Mouse (Mus musculus): ENCODE results near the gene Gm47791. TPM values are rescaled to one million over a fixed set of nuclear protein-coding genes. Genes with fewer than 3 reads are reported as not detected.

Gm47791 gene
- polyA plus RNA-seq, 1 experiment from 2014 or later, result not detected

DNA sequence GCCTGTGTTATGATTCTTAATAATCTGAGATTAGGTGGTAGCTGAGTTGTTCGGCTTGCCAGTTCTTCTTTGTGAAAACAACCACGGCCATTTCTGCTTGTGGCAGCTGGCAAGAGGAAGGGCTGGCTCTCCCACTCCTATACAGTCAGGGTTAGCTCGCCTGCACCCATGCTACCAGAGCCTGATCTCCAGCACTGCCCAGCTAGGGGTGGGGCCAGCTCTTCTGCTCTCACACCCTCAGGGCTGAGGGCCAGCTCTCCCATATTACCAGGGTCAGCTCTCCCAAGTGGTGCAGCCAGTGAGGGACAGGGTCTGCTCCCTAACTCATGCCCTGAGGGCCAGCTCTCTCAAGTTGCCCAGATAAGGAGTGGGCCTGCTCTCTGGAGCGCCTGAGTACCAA lies 1.4 kb upstream of the Gm47791 start:
- no peak for ATAC-seq
- no peak overlapping the region for H3K27ac ChIP-seq (ENCODE audit: low read length)
- H3K36me3 ChIP-seq (ENCODE audit: control insufficient read depth, insufficient read depth, low read length), result no peaks in the 10 kb centered on the region
- H3K4me3 ChIP-seq (ENCODE audit: low read length), result no peak overlapping the region
- 0 out of 2 replicates have a peak, but pooled peaks cover 2% of the 10 kb centered on the region for H3K4me1 ChIP-seq (ENCODE audit: control insufficient read depth, insufficient read depth, low read length)
- 77% methylated on average over 4 of the region's 4 CpGs for WGBS
- H3K9me3 ChIP-seq (ENCODE audit: control insufficient read depth, low read length), result no peaks in the 10 kb centered on the region
- H3K4me2 ChIP-seq (ENCODE audit: low read depth, low read length), result no peak overlapping the region
- no peaks in the 10 kb centered on the region for H3K27me3 ChIP-seq (replicated peaks; ENCODE audit: control insufficient read depth, insufficient read depth, low read length)
- H3K9ac ChIP-seq (ENCODE audit: low read depth, low read length), result no peak overlapping the region

DNA sequence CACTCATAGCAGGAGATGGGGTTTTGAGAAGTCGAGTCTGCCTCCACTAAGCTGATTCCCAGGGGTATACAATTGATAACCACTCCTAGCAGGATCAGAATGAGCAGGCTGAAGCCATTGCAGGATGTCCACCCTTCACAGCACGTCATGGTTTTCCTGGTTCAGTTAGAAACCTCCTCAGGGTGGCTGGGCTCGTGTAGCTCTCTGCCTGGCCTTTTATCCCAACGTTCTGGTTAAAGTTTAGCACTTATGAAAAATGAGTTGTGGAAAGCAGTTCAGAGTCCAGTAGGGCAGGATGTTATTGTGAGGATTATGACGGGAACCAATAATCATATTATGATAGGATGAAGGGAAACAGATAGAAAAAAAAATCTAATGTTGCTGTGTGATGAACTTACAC lies 2.8 kb downstream of the Gm47791 start, which contains the start of gene Tm4sf20:
Gene Tm4sf20, minus strand, starts transcription at position 193 of the 400 bp plus-strand sequence.
- H3K4me2 ChIP-seq (ENCODE audit: low read depth, low read length), result peak within 1 kb of the TSS; percentile 32
- peak; percentile 61 for ATAC-seq
- no peaks in the 10 kb centered on the region for H3K36me3 ChIP-seq (ENCODE audit: control insufficient read depth, insufficient read depth, low read length)
- peak within 1 kb of the TSS; percentile 66 for H3K9ac ChIP-seq (ENCODE audit: low read depth, low read length)
- H3K27ac ChIP-seq (ENCODE audit: low read length), result peak within 1 kb of the TSS; percentile 86
- H3K4me3 ChIP-seq (ENCODE audit: low read length), result peak within 1 kb of the TSS; percentile 53
- 43% methylated on average over 5 of the region's 5 CpGs for WGBS
- 0 out of 2 replicates have a peak, but pooled peaks cover 2% of the 10 kb centered on the region for H3K4me1 ChIP-seq (ENCODE audit: control insufficient read depth, insufficient read depth, low read length)
- no peaks in the 10 kb centered on the region for H3K9me3 ChIP-seq (ENCODE audit: control insufficient read depth, low read length)
- no peaks in the 10 kb centered on the region for H3K27me3 ChIP-seq (replicated peaks; ENCODE audit: control insufficient read depth, insufficient read depth, low read length)

DNA sequence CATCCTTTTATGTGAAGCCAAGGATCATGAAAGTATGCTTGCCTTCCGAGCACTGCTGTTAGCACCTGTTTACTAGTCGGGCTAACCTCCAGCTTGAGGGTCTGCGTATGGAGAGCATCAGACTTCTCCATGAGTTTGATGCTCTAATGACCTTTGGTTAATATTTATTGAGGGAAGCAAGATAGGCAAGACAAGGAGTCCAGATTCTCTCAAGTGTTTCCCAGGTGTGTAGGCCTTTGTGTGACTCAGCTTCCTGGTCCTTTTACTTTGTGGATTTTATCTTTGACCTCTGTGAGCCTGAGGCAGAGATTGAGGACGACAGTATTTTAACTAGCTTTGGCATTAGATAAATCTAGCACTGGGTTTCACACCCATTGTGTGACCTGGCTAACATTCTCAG lies 4.4 kb downstream of the Gm47791 start:
- peak; percentile 81 for ATAC-seq
- WGBS, result 45% methylated on average over 4 of the region's 4 CpGs
- H3K9me3 ChIP-seq (ENCODE audit: control insufficient read depth, low read length), result no peaks in the 10 kb centered on the region
- peaks cover 4% of the 10 kb centered on the region; the same call in 1 of the 2 replicates for H3K36me3 ChIP-seq (ENCODE audit: control insufficient read depth, insufficient read depth, low read length)
- no peak overlapping the region; the same call in 1 of the 2 replicates for H3K9ac ChIP-seq (ENCODE audit: low read depth, low read length)
- H3K27ac ChIP-seq (ENCODE audit: low read length), result peak overlapping the region; percentile 86
- 0 out of 2 replicates have a peak, but pooled peaks cover 2% of the 10 kb centered on the region for H3K4me1 ChIP-seq (ENCODE audit: control insufficient read depth, insufficient read depth, low read length)
- peak overlapping the region; percentile 34 for H3K4me2 ChIP-seq (ENCODE audit: low read depth, low read length)
- H3K27me3 ChIP-seq (replicated peaks; ENCODE audit: control insufficient read depth, insufficient read depth, low read length), result no peaks in the 10 kb centered on the region
- H3K4me3 ChIP-seq (ENCODE audit: low read length), result peak overlapping the region; percentile 53

DNA sequence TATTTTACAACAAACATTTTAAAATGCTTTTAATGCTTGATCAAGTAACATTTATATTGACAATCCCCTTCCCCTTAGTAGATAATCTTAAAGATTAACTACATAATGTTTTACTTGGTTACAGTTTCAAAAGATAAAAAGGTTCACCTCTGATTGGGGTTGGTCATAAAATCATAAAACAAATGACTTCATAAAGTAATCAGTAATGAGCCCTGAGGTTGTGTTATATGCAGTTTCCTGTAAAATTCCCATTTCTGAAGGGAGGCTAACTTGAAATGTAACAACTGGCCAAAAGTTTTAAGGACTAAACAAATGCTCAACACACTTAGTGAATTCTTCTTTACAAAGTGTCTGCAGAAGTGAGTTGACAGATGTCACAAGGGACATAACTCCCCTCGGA lies 4.8 kb downstream of the Gm47791 start:
- 0 out of 2 replicates have a peak, but pooled peaks cover 2% of the 10 kb centered on the region for H3K4me1 ChIP-seq (ENCODE audit: control insufficient read depth, insufficient read depth, low read length)
- H3K4me3 ChIP-seq (ENCODE audit: low read length), result peak overlapping the region; percentile 53
- H3K36me3 ChIP-seq (ENCODE audit: control insufficient read depth, insufficient read depth, low read length), result peaks cover 4% of the 10 kb centered on the region; the same call in 1 of the 2 replicates
- no peaks in the 10 kb centered on the region for H3K27me3 ChIP-seq (replicated peaks; ENCODE audit: control insufficient read depth, insufficient read depth, low read length)
- peak overlapping the region; percentile 34 for H3K4me2 ChIP-seq (ENCODE audit: low read depth, low read length)
- no peaks in the 10 kb centered on the region for H3K9me3 ChIP-seq (ENCODE audit: control insufficient read depth, low read length)
- no peak overlapping the region; the same call in 1 of the 2 replicates for H3K9ac ChIP-seq (ENCODE audit: low read depth, low read length)
- WGBS, result 37% methylated on average over 1 of the region's 1 CpGs
- peak overlapping the region; percentile 86 for H3K27ac ChIP-seq (ENCODE audit: low read length)
- peak; percentile 67 for ATAC-seq

DNA sequence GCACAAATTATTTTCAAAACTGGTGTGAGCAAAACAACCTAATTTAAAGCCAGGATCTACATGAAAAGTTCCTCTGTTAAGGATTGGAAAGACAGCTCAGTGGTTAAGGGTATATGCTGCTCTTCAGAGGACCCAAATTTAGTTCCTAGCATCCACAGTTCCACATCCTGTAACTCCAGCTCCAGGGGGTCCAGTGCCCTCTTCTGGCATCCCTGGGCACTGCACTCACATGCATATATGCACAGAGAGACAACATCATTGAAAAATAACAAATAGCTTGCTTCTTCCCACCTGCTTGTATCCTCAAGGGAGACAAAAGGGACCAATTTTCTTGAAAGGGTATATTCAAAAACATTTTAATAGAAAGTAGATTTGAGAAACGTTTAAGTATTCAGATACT lies 8.8 kb downstream of the Gm47791 start:
- no peaks in the 10 kb centered on the region for H3K9me3 ChIP-seq (ENCODE audit: control insufficient read depth, low read length)
- no peak for ATAC-seq
- 0 out of 2 replicates have a peak, but pooled peaks cover 2% of the 10 kb centered on the region for H3K4me1 ChIP-seq (ENCODE audit: control insufficient read depth, insufficient read depth, low read length)
- no peak overlapping the region for H3K4me3 ChIP-seq (ENCODE audit: low read length)
- WGBS, result 83% methylated on average over 1 of the region's 1 CpGs
- no peak overlapping the region for H3K27ac ChIP-seq (ENCODE audit: low read length)
- no peak overlapping the region for H3K4me2 ChIP-seq (ENCODE audit: low read depth, low read length)
- peaks cover 4% of the 10 kb centered on the region for H3K36me3 ChIP-seq (ENCODE audit: control insufficient read depth, insufficient read depth, low read length)
- no peak overlapping the region for H3K9ac ChIP-seq (ENCODE audit: low read depth, low read length)
- no peaks in the 10 kb centered on the region for H3K27me3 ChIP-seq (replicated peaks; ENCODE audit: control insufficient read depth, insufficient read depth, low read length)

DNA sequence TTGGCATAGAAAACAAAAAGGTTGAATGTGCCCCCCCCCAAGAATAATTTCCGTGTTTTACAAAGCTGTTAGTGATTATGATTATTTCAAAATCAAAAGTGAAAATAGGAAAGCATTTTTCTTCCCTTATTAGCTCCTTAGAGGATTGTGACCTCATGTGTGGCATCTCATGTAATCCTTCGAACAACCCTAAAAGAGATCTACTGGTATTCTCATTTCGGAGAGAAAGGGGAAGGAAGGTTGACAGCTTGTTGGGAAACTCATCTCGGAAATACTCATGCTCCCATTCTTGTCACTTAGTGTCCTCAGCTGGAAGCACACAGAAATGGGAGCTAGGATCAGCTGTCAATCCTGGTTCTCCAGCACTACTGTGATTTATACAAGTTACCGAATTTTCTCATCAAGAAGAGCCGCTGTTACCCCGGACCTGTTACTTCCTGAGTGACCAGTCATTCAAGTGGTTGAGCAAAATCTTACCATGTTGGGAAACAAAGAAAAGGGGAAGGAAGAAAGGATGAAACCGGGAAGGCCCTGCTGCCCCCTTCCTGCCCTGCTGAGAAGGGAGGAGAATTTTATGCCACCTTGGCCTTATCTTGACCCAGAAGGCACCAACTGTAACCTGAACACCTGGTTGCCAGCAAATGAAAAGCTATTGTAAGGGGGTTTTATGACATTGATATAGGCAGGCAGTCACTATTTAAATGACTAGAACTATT lies 9.4 kb downstream of the Gm47791 start:
- Histone ChIP-seq H3K36me3 (ENCODE audit: control insufficient read depth, insufficient read depth, low read length) (peaks cover 4% of the 10 kb centered on the region), H3K9me3 (ENCODE audit: control insufficient read depth, low read length) (no peaks in the 10 kb centered on the region), H3K4me1 (ENCODE audit: control insufficient read depth, insufficient read depth, low read length) (0 out of 2 replicates have a peak, but pooled peaks cover 2% of the 10 kb centered on the region), H3K4me2 (ENCODE audit: low read depth, low read length) (no peak overlapping the region), H3K27me3 (replicated peaks; ENCODE audit: control insufficient read depth, insufficient read depth, low read length) (no peaks in the 10 kb centered on the region), H3K9ac (ENCODE audit: low read depth, low read length) (no peak overlapping the region), H3K27ac (ENCODE audit: low read length) (no peak overlapping the region), H3K4me3 (ENCODE audit: low read length) (no peak overlapping the region)
- 84% methylated on average over 8 of the region's 8 CpGs for WGBS
- ATAC-seq, result peak; percentile 34

DNA sequence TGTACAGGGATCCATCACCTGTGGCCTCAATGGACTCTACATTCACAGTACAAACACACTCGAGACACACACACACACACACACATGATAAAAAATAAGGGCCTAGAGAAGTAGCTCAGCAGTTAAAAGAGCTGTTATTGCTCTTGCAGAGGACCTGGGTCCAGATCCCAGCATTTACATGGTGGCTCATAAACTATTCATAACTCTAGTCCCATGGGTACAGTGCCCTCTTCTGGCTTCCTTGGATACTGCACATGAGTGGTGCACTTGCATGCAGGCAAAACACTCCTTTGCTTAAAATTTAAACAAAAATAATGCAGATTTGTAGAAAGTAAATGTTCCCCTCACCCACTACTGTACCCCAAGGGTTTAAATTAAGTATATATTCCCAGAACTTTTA lies 11.5 kb downstream of the Gm47791 start:
- no peak overlapping the region for H3K4me2 ChIP-seq (ENCODE audit: low read depth, low read length)
- ATAC-seq, result no peak
- H3K4me3 ChIP-seq (ENCODE audit: low read length), result no peak overlapping the region
- 0 out of 2 replicates have a peak, but pooled peaks cover 2% of the 10 kb centered on the region for H3K4me1 ChIP-seq (ENCODE audit: control insufficient read depth, insufficient read depth, low read length)
- H3K27ac ChIP-seq (ENCODE audit: low read length), result no peak overlapping the region
- H3K9ac ChIP-seq (ENCODE audit: low read depth, low read length), result no peak overlapping the region
- no peaks in the 10 kb centered on the region for H3K9me3 ChIP-seq (ENCODE audit: control insufficient read depth, low read length)
- WGBS, result 92% methylated on average over 1 of the region's 1 CpGs
- H3K36me3 ChIP-seq (ENCODE audit: control insufficient read depth, insufficient read depth, low read length), result peaks cover 8% of the 10 kb centered on the region
- no peaks in the 10 kb centered on the region for H3K27me3 ChIP-seq (replicated peaks; ENCODE audit: control insufficient read depth, insufficient read depth, low read length)

DNA sequence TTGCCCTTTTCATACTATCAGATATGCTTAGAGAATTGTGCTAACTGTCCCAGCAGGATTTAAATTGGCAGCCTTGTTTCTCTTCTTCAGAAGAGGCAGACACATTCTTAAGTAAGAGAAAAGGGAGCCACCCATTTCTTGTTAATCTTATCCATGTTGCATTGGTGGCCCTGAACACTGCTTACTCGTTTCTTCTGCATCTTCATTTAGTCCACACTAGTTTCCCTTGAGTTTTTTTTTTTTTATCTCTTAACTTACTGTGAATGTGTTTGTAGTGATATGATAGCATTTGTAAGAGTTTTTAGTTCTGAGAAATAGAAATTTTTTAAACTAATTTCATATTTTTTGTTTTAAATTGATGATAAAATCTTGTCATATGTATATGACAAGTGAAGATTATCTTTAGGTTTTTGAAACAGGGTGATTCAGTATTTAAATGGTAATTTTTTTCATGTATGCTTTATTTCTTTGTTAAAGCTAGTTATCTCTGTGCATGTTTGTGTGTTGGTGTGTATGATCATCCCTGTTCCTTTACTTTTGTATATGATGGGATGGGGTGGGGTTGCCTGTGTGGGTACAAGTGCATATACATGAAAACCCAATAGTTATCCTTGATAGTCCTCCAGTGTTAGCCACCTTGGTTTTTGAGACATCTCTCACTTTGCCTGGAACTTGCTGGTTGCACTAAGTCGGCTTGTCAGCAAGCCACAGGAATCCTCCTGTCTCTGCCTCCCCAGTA lies 23.2 kb downstream of the Gm47791 start:
- H3K9ac ChIP-seq (ENCODE audit: low read depth, low read length), result no peak overlapping the region
- no peak overlapping the region for H3K27ac ChIP-seq (ENCODE audit: low read length)
- 97% methylated on average over 2 of the region's 2 CpGs for WGBS
- H3K4me2 ChIP-seq (ENCODE audit: low read depth, low read length), result no peak overlapping the region
- H3K27me3 ChIP-seq (replicated peaks; ENCODE audit: control insufficient read depth, insufficient read depth, low read length), result no peaks in the 10 kb centered on the region
- H3K4me1 ChIP-seq (ENCODE audit: control insufficient read depth, insufficient read depth, low read length), result no peaks in the 10 kb centered on the region
- H3K4me3 ChIP-seq (ENCODE audit: low read length), result no peak overlapping the region
- no peak for ATAC-seq
- H3K36me3 ChIP-seq (ENCODE audit: control insufficient read depth, insufficient read depth, low read length), result no peaks in the 10 kb centered on the region; the same call in 1 of the 2 replicates
- no peaks in the 10 kb centered on the region for H3K9me3 ChIP-seq (ENCODE audit: control insufficient read depth, low read length)

DNA sequence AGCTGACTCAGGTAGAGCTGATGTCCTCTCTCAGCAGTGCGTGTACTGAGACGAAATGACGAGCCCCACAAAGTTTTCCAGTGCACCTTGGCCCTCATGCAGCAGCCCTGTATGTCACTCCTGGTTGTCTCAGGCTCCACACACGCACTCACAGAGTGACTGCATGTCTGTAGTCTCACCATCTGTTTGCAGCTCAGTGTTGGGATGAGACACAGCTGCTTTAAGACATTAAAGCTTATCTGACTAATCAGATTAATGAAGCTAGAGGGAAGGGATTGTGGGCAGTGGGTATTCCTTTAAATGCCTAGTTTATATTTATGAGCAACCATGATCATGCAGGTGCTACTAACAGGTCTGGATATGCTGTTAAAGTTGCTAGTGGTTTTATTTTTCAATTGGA lies 24.6 kb downstream of the Gm47791 start:
- H3K9me3 ChIP-seq (ENCODE audit: control insufficient read depth, low read length), result no peaks in the 10 kb centered on the region
- H3K4me2 ChIP-seq (ENCODE audit: low read depth, low read length), result no peak overlapping the region
- 87% methylated on average over 4 of the region's 4 CpGs for WGBS
- no peaks in the 10 kb centered on the region for H3K27me3 ChIP-seq (replicated peaks; ENCODE audit: control insufficient read depth, insufficient read depth, low read length)
- no peak for ATAC-seq
- no peaks in the 10 kb centered on the region; the same call in 1 of the 2 replicates for H3K36me3 ChIP-seq (ENCODE audit: control insufficient read depth, insufficient read depth, low read length)
- no peak overlapping the region for H3K9ac ChIP-seq (ENCODE audit: low read depth, low read length)
- H3K4me1 ChIP-seq (ENCODE audit: control insufficient read depth, insufficient read depth, low read length), result no peaks in the 10 kb centered on the region
- no peak overlapping the region for H3K27ac ChIP-seq (ENCODE audit: low read length)
- H3K4me3 ChIP-seq (ENCODE audit: low read length), result no peak overlapping the region

All from intestine, embryonic 16.5 days (tissue).